Mouse (Mus musculus) neural tube, embryonic 14.5 days (tissue): Measurements from ENCODE around the gene Cfl2. TPM values are rescaled to one million over a fixed set of nuclear protein-coding genes. Genes with fewer than 3 reads are reported as not detected.
A peak's percentile ranks its signal among the peaks of the same experiment; 100 is the strongest.
"Not testable (repeated sequence)": the region's sequence is repeated elsewhere in the genome, so short reads cannot be mapped to it uniquely, and the experiment has no call there.

Experiments
- ATAC-seq: fragments of 200-750 bp; cut with Nextera tagmentation; 2 replicates; pipeline ENCODE4 v1.8.0; 2017; ENCODE audit warnings: low read depth, mild to moderate bottlenecking, moderate TSS enrichment, moderate library complexity
- H3K27ac ChIP-seq: fragments of 300-500 bp; sonication (generic); 2 replicates; pipeline ENCODE4 v1.5.1; 2014; ENCODE audit warnings: low read depth, mild to moderate bottlenecking, control low read depth, low read length, moderate library complexity, mixed read lengths
- H3K27me3 ChIP-seq: fragments of 300-500 bp; sonication (generic); 2 replicates; pipeline ENCODE4 v1.6.1; 2014; ENCODE audit warnings: low read length; ENCODE audit not compliant: control insufficient read depth, insufficient read depth
- H3K36me3 ChIP-seq: fragments of 300-500 bp; sonication (generic); 2 replicates; pipeline ENCODE4 v1.6.1; 2014; ENCODE audit warnings: low read length, mixed read lengths; ENCODE audit not compliant: control insufficient read depth, insufficient read depth
- H3K4me1 ChIP-seq: fragments of 300-500 bp; sonication (generic); 2 replicates; pipeline ENCODE4 v1.6.1; 2014; ENCODE audit warnings: low read length; ENCODE audit not compliant: control insufficient read depth, insufficient read depth
- H3K4me2 ChIP-seq: fragments of 300-500 bp; sonication (generic); 2 replicates; pipeline ENCODE4 v1.6.1; 2014; ENCODE audit warnings: mild to moderate bottlenecking, low read depth, low read length, control low read depth
- H3K4me3 ChIP-seq: fragments of 300-500 bp; sonication (generic); 2 replicates; pipeline ENCODE4 v1.5.1; 2014; ENCODE audit warnings: low read depth, low read length, control low read depth, mixed read lengths
- H3K9ac ChIP-seq: fragments of 300-500 bp; sonication (generic); replicated peaks from 2 replicates; pipeline ENCODE4 v1.6.1; 2014; ENCODE audit warnings: low read depth, mild to moderate bottlenecking, control low read depth, low read length, mixed read lengths
- H3K9me3 ChIP-seq: fragments of 300-500 bp; sonication (generic); 2 replicates; pipeline ENCODE4 v1.6.1; 2016; ENCODE audit warnings: low read length; ENCODE audit not compliant: control insufficient read depth
- WGBS: fragments of 180-500 bp; shearing (Covaris S2); extraction: QIAGEN DNeasy Blood & Tissue Kit; methylation state at CpG from one replicate; pipeline ENCODE4 v1.1.7; 2014; 5-methylcytosine and 5-hydroxymethylcytosine counted together
- polyA plus RNA-seq: library from polyadenylated mRNA; unstranded; fragments of >200 nt; fragmentation: Nextera tagmentation; extraction: Ambion mirVana; gene quantifications from 2 replicates; pipeline ENCODE4 v1.2.1, GENCODE M21; 2014

The Cfl2 gene
- polyA plus RNA-seq, 1 experiment from 2014 or later: 356 TPM

DNA sequence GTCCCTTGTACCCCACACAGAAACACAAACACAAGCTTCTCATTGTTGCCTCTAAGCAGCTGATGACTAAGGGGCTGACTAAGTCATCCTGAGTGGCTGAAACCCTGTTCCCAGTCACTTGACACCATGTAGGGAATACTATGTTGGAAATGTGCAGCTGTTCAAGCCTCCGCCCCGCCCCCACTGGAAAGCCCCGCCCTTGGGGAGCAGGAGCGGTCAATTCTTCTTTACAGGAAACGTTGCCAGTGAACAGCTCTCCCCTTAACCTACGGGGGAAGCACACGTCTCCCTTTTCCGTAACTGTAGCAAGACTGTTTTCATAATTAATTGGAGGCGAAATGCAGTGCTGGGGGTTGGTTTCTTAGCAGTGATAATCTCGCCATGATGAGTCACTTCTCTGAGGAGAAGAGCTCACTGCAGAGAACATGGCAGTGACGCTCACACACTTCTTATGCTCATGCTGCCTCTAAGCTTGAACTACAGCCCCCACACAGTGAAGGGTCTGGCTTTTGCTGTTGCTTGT is 27.7 kb downstream of the Cfl2 start:
- Histone ChIP-seq H3K9ac (no peak overlapping the region), H3K4me3 (peak overlapping the region; percentile 15; the same call in 1 of the 2 replicates), H3K4me1 (no peaks in the 10 kb centered on the region), H3K27me3 (no peaks in the 10 kb centered on the region), H3K27ac (no peak overlapping the region), H3K36me3 (no peaks in the 10 kb centered on the region), H3K9me3 (no peaks in the 10 kb centered on the region), H3K4me2 (peak overlapping the region; percentile 33)
- peak; percentile 80; the same call in 1 of the 2 replicates for ATAC-seq
- 13% methylated on average over 11 of the region's 11 CpGs for WGBS

- Histone ChIP-seq H3K27me3 (no peaks in the 10 kb centered on the region), H3K27ac (no peak overlapping the region), H3K9ac (no peak overlapping the region), H3K4me2 (no peak overlapping the region), H3K9me3 (no peaks in the 10 kb centered on the region), H3K4me1 (no peaks in the 10 kb centered on the region), H3K36me3 (no peaks in the 10 kb centered on the region), H3K4me3 (no peak overlapping the region)
- WGBS: 62% methylated on average over 9 of the region's 9 CpGs
- no peak for ATAC-seq
Observed at GRCm38 (mm10) chr12:54833856-54834399, 28.7 kb downstream of the Cfl2 start.

GRCm38 (mm10) chr12:54831927-54832326 is 30.8 kb downstream of the Cfl2 start:
- H3K27ac ChIP-seq, H3K4me1 ChIP-seq, H3K4me3 ChIP-seq, H3K36me3 ChIP-seq, H3K4me2 ChIP-seq, ATAC-seq, H3K9me3 ChIP-seq, H3K27me3 ChIP-seq, H3K9ac ChIP-seq: not testable (repeated sequence)
- WGBS: 81% methylated on average over 1 of the region's 1 CpGs

GRCm38 (mm10) chr12:54830574-54830973 is 32.1 kb downstream of the Cfl2 start:
- H3K9ac ChIP-seq: no peak overlapping the region
- H3K36me3 ChIP-seq: no peaks in the 10 kb centered on the region
- ATAC-seq: peak; percentile 89
- no peaks in the 10 kb centered on the region for H3K27me3 ChIP-seq
- H3K4me2 ChIP-seq: no peak overlapping the region
- H3K27ac ChIP-seq: no peak overlapping the region
- H3K4me1 ChIP-seq: no peaks in the 10 kb centered on the region
- WGBS: 20% methylated on average over 6 of the region's 6 CpGs
- no peak overlapping the region for H3K4me3 ChIP-seq
- no peaks in the 10 kb centered on the region for H3K9me3 ChIP-seq

DNA sequence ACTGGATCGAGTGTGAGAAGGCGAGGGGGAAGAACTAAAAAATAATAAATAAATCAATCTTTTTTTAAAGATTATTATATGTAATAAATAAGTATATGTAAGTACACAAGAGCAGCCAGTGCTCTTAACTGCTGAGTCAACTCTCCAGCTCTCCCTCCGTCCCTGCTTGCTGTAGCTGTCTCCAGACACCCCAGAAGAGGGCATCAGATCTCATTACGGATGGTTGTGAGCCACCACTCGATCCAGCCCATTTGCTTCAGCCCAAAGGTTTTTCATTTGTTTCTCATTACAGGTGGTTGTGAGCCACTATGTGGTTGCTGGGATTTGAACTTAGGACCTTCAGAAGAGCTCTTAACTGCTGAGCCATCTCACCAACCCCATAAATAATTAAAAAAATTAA is 32.8 kb downstream of the Cfl2 start:
- no peak for ATAC-seq
- no peaks in the 10 kb centered on the region for H3K36me3 ChIP-seq

GRCm38 (mm10) chr12:54828043-54828442 is 34.6 kb downstream of the Cfl2 start:
- ATAC-seq: no peak
- 67% methylated on average over 1 of the region's 1 CpGs for WGBS
- no peaks in the 10 kb centered on the region for H3K4me1 ChIP-seq

More for the DNA sequence above, 32.8 kb downstream of the Cfl2 start:
- no peak overlapping the region for H3K27ac ChIP-seq
- H3K4me3 ChIP-seq: no peak overlapping the region
- no peak overlapping the region for H3K9ac ChIP-seq
- H3K27me3 ChIP-seq: no peaks in the 10 kb centered on the region
- H3K4me2 ChIP-seq: no peak overlapping the region
- WGBS: 63% methylated on average over 5 of the region's 5 CpGs
- H3K4me1 ChIP-seq: no peaks in the 10 kb centered on the region
- no peaks in the 10 kb centered on the region for H3K9me3 ChIP-seq

DNA sequence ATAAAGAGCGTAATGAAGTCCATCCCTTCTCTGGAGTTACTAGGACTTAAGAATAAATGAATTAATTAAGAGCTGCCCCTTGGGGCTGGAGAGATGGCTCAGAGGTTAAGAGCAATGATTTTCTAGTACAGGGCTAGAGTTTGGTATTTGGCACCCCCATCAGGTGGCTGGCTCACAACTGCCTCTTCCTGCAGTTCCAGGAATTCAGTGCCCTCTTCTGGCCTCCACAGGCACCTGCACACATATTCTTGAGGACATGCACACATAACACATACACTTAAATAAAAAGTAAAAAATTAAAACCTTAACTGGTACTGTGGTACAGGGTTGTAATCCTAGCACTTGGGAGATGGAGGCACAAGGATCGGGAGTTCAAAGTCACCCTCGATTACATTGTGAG is 37.5 kb downstream of the Cfl2 start:
- Histone ChIP-seq H3K36me3 (no peaks in the 10 kb centered on the region), H3K4me2 (no peak overlapping the region), H3K4me1 (no peaks in the 10 kb centered on the region), H3K9ac (no peak overlapping the region), H3K27me3 (no peaks in the 10 kb centered on the region), H3K27ac (no peak overlapping the region), H3K9me3 (no peaks in the 10 kb centered on the region), H3K4me3 (no peak overlapping the region)
- 98% methylated on average over 3 of the region's 3 CpGs for WGBS
- ATAC-seq: no peak

More at GRCm38 (mm10) chr12:54828043-54828442, 34.6 kb downstream of the Cfl2 start:
- no peaks in the 10 kb centered on the region for H3K36me3 ChIP-seq
- H3K9ac ChIP-seq: no peak overlapping the region
- no peak overlapping the region for H3K4me2 ChIP-seq
- no peak overlapping the region for H3K27ac ChIP-seq
- H3K27me3 ChIP-seq: no peaks in the 10 kb centered on the region
- no peak overlapping the region for H3K4me3 ChIP-seq
- H3K9me3 ChIP-seq: no peaks in the 10 kb centered on the region

GRCm38 (mm10) chr12:54822836-54823426 is 39.7 kb downstream of the Cfl2 start:
- H3K9ac ChIP-seq: no peak overlapping the region
- H3K4me3 ChIP-seq: no peak overlapping the region
- H3K27me3 ChIP-seq: no peaks in the 10 kb centered on the region
- no peaks in the 10 kb centered on the region for H3K4me1 ChIP-seq
- 48% methylated on average over 4 of the region's 4 CpGs for WGBS
- H3K9me3 ChIP-seq: no peaks in the 10 kb centered on the region
- ATAC-seq: no peak
- H3K36me3 ChIP-seq: no peaks in the 10 kb centered on the region
- H3K4me2 ChIP-seq: no peak overlapping the region
- H3K27ac ChIP-seq: no peak overlapping the region

DNA sequence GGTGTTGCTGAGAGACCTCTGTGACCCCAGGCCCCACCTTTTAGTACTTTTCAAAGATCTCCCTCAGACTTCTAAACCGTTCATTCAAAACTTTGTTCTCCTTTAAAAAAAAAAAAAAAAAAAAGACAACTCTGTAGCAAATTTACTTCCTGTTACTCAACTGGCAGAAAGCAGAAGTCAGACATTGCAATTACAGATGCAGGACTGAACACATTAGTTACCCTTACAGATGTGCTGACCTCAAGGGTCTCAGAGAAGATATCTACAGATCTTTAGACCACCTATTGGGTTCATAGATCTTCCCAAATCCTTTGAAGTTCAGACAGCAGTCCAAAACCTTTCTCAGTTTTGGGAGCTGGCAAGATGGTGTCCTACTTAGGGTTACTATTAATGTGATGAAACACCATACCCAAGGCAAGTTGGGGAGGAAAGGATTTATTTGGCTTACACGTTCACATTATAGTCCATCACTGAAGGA is 42.0 kb downstream of the Cfl2 start:
- Histone ChIP-seq H3K9me3 (no peaks in the 10 kb centered on the region), H3K4me3 (no peak overlapping the region), H3K27me3 (no peaks in the 10 kb centered on the region), H3K36me3 (no peaks in the 10 kb centered on the region), H3K4me2 (no peak overlapping the region), H3K4me1 (no peaks in the 10 kb centered on the region), H3K9ac (no peak overlapping the region), H3K27ac (no peak overlapping the region)
- no peak for ATAC-seq
- WGBS: 41% methylated on average over 2 of the region's 2 CpGs
